Mouse (Mus musculus): ENCODE results near the gene Parn. TPM values are rescaled to one million over a fixed set of nuclear protein-coding genes. Genes with fewer than 3 reads are reported as not detected.

Gene Parn
- total and polyA plus RNA-seq, 3 experiments = 26.7 to 160 (median 38.2) TPM

DNA sequence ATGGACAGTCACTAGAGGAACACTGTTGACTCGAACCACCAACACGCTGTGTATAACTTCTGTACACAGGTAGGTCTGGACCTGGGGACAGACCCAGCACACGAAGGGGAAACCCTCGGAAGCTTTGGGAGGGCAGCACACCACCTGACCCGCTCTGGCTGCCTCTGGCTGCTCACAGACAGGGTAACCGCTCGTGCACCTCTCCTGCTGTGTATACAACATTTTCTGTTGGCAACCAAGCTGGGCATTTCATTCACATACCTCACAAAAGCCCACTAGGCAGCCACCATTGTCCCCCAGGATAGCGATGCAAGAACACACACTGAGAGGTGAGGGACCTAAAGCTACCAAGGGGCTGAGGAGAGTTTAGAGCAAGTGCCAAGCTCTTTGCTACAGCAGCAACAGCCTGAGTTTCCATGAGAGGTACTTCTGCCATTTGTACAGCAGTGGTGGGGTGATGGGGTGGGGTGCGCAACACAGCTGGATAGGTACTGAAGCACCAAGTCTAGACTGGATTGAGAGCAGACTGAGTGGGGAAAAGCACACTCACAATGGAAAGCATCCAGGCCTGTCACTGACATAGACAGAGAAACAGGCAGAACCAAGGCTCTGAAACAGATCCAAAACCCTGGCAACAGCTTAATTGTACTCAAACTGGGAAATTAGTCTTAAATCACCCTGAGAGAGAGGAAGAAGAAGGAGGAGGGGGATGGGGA, 128.9 kb downstream of the Parn start:
- no peaks in the 10 kb centered on the region; a peak in 1 of 4 replicates for H3K36me3 ChIP-seq (ENCODE audit: control insufficient read depth in 1 of 2, insufficient read depth in 2 of 2, low read length in 2 of 2)
- DNase-seq (ENCODE audit: low read depth, low spot score) = no peak

GRCm38 (mm10) chr16:13538213-13538932, 129.6 kb downstream of the Parn start:
- H3K4me3 ChIP-seq (ENCODE audit: control insufficient read depth in 1 of 2, insufficient read depth in 1 of 2, low read depth in 2 of 2, low read length in 2 of 2) = no peak overlapping the region
- H3K79me2 ChIP-seq (ENCODE audit: control insufficient read depth, insufficient read depth, low read length, poor library complexity) = no peaks in the 10 kb centered on the region
- no peaks in the 10 kb centered on the region; a peak in 1 of 4 replicates for H3K36me3 ChIP-seq (ENCODE audit: control insufficient read depth in 1 of 2, insufficient read depth in 2 of 2, low read length in 2 of 2)
- H3K9ac ChIP-seq (ENCODE audit: control insufficient read depth, low read depth, low read length, poor library complexity, severe bottlenecking) = no peak overlapping the region
- no peak for TF ChIP-seq TBP (IDR thresholded peaks at IDR 0.05; ENCODE audit: low read depth, low read length)
- TF ChIP-seq TCF12 (IDR thresholded peaks at IDR 0.05; ENCODE audit: low read depth, low read length) = no peak
- TF ChIP-seq EP300 (IDR thresholded peaks at IDR 0.05; ENCODE audit: low read depth in 1 of 2, low read length in 2 of 2) = no peak
- TF ChIP-seq MXI1 (IDR thresholded peaks at IDR 0.05; ENCODE audit: low read depth, low read length) = no peak
- no peak for TF ChIP-seq ZNF384 (IDR thresholded peaks at IDR 0.05; ENCODE audit: low read depth, low read length)
- no peak for TF ChIP-seq MYC (IDR thresholded peaks at IDR 0.05; ENCODE audit: low read depth, low read length)
- no peak for TF ChIP-seq NRF1 (IDR thresholded peaks at IDR 0.05; ENCODE audit: insufficient read depth, low read depth, low read length, poor library complexity, severe bottlenecking)
- TF ChIP-seq KAT2A (conservative IDR thresholded peaks at IDR 0.05; ENCODE audit: low read depth, low read length) = no peak
- TF ChIP-seq ZKSCAN1 (IDR thresholded peaks at IDR 0.05; ENCODE audit: low read depth, low read length) = no peak
- TF ChIP-seq NELFE (IDR thresholded peaks at IDR 0.05; ENCODE audit: low read depth, low read length) = no peak
- no peak for TF ChIP-seq POLR2AphosphoS5 (IDR thresholded peaks at IDR 0.05; ENCODE audit: borderline replicate concordance, low read depth, low read length)
- TF ChIP-seq POLR2AphosphoS2 (IDR thresholded peaks at IDR 0.05; ENCODE audit: low read length) = no peak
- no peak for TF ChIP-seq MEF2A (IDR thresholded peaks at IDR 0.05; ENCODE audit: extremely low read depth, insufficient replicate concordance, low read depth, low read length, poor library complexity, severe bottlenecking)
- H3K9me3 ChIP-seq (replicated peaks; ENCODE audit: insufficient read depth, low read length) = no peaks in the 10 kb centered on the region
- H3K27ac ChIP-seq (ENCODE audit: control insufficient read depth, low read depth, low read length) = no peak overlapping the region
- H3K4me1 ChIP-seq (ENCODE audit: control insufficient read depth in 1 of 2, insufficient read depth in 2 of 2, low read length in 2 of 2) = no peaks in the 10 kb centered on the region
- H3K27me3 ChIP-seq (ENCODE audit: control insufficient read depth in 1 of 2, insufficient read depth in 2 of 2, low read length in 2 of 2) = no peaks in the 10 kb centered on the region
- no peak for DNase-seq (ENCODE audit: low read depth, low spot score)

More for the DNA sequence above, 128.9 kb downstream of the Parn start:
- Histone ChIP-seq H3K27ac (ENCODE audit: control insufficient read depth, low read depth, low read length) (no peak overlapping the region), H3K9me3 (replicated peaks; ENCODE audit: insufficient read depth, low read length) (no peaks in the 10 kb centered on the region), H3K4me3 (ENCODE audit: control insufficient read depth in 1 of 2, insufficient read depth in 1 of 2, low read depth in 2 of 2, low read length in 2 of 2) (no peak overlapping the region), H3K27me3 (ENCODE audit: control insufficient read depth in 1 of 2, insufficient read depth in 2 of 2, low read length in 2 of 2) (no peaks in the 10 kb centered on the region), H3K4me1 (ENCODE audit: control insufficient read depth in 1 of 2, insufficient read depth in 2 of 2, low read length in 2 of 2) (no peaks in the 10 kb centered on the region), H3K79me2 (ENCODE audit: control insufficient read depth, insufficient read depth, low read length, poor library complexity) (no peaks in the 10 kb centered on the region), H3K9ac (ENCODE audit: control insufficient read depth, low read depth, low read length, poor library complexity, severe bottlenecking) (no peak overlapping the region)
- TF ChIP-seq MAFK (IDR thresholded peaks at IDR 0.05; ENCODE audit: borderline replicate concordance, low read depth, low read length) = no peak
- TF ChIP-seq ZKSCAN1 (IDR thresholded peaks at IDR 0.05; ENCODE audit: low read depth, low read length) = no peak
- TF ChIP-seq GATA1 (IDR thresholded peaks at IDR 0.05; ENCODE audit: low read depth, low read length) = no peak
- no peak for TF ChIP-seq KAT2A (conservative IDR thresholded peaks at IDR 0.05; ENCODE audit: low read depth, low read length)
- no peak for TF ChIP-seq MAX (IDR thresholded peaks at IDR 0.05; ENCODE audit: low read length)
- TF ChIP-seq MXI1 (IDR thresholded peaks at IDR 0.05; ENCODE audit: low read depth, low read length) = no peak
- no peak for TF ChIP-seq SMC3 (IDR thresholded peaks at IDR 0.05; ENCODE audit: low read depth, low read length)
- TF ChIP-seq NRF1 (IDR thresholded peaks at IDR 0.05; ENCODE audit: insufficient read depth, low read depth, low read length, poor library complexity, severe bottlenecking) = no peak
- TF ChIP-seq POLR2AphosphoS5 (IDR thresholded peaks at IDR 0.05; ENCODE audit: borderline replicate concordance, low read depth, low read length) = no peak
- TF ChIP-seq ELF1 (IDR thresholded peaks at IDR 0.05; ENCODE audit: low read depth, low read length) = no peak
- TF ChIP-seq CTCF (IDR thresholded peaks at IDR 0.05 in 2 of 3, conservative IDR thresholded peaks at IDR 0.05 in 1 of 3; ENCODE audit: control insufficient read depth in 1 of 3, insufficient read depth in 1 of 3, low read depth in 2 of 3, low read length in 3 of 3, poor library complexity in 1 of 3, severe bottlenecking in 1 of 3) = no peak
- no peak for TF ChIP-seq SIN3A (IDR thresholded peaks at IDR 0.05; ENCODE audit: low read length)
- TF ChIP-seq MYB (IDR thresholded peaks at IDR 0.05; ENCODE audit: low read depth, low read length) = no peak
- TF ChIP-seq CHD2 (IDR thresholded peaks at IDR 0.05; ENCODE audit: low read length) = no peak
- TF ChIP-seq TCF12 (IDR thresholded peaks at IDR 0.05; ENCODE audit: low read depth, low read length) = no peak
- no peak for TF ChIP-seq CHD1 (IDR thresholded peaks at IDR 0.05; ENCODE audit: low read depth, low read length)
- TF ChIP-seq TAL1 (IDR thresholded peaks at IDR 0.05; ENCODE audit: low read length) = no peak
- TF ChIP-seq ETS1 (IDR thresholded peaks at IDR 0.05; ENCODE audit: low read depth, low read length) = no peak
- TF ChIP-seq USF2 (IDR thresholded peaks at IDR 0.05; ENCODE audit: borderline replicate concordance in 1 of 2, insufficient read depth in 1 of 2, low read depth in 1 of 2, low read length in 2 of 2) = no peak

Data from MEL (cell line).